Mouse (Mus musculus): ENCODE results near the gene Ncoa1.

DNA sequence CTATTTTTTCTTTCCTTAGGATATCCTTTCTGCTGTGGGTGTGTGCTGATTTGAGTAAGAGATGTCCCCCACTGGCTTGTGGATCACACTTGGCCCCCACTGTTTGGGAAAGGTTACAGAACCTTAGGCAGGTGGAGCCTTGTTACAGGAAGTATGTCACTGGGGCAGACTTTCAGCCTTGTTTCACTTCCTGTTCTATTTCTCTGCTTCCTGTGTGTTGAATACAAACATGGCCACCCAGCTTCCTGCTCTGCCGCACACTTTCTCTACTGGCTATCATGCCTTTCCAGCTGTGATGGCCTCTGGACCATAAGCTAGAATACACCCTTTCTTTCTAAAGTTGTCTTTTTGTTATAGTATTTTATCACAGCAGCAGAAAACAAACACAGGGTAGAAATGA is 111.0 kb downstream of the Ncoa1 start:
- TF ChIP-seq CTCF (IDR thresholded peaks at IDR 0.05; ENCODE audit: low read depth, low read length), result no peak
- no peak for TF ChIP-seq POLR2A (IDR thresholded peaks at IDR 0.05; ENCODE audit: extremely low read depth, insufficient read depth, low read length)

All from liver, adult 2 months (tissue).